ENCODE assay signal across 8 mouse cellular contexts in the genomic region with DNA sequence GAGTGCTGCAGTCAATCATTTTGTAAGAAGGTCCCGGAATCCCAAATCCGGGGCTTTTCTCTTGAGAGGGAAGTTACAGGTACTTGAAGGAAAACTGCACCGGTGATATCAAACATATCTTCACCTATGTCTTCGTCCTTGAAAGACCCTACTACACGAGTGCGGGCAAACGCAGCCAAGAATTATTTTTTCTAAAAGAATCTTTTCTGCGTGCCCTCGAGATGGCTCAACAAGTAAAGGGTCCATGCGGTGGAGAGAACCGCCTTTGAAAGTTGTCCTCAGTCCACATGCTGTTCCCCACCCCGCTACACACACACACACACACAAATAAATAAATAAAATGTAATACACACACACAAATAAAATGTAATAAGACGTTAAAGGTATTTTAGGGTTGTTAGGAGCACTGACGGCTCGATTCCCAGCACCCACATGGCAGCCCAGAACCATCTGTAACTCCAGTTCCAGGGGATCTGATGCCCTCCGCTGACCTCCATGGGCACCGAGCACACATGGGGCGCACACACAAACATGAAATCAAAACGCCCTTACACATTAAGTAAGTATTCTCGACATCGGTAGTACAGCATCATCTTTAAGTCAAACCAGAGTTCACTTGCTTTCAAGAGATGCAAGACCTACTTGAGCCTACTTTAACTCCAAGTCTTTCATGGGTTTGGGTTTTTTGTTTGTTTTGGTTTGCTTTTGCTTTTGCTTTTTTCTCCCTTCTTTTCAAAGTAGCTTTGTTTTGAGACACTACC. TPM values are rescaled to one million over a fixed set of nuclear protein-coding genes. Genes with fewer than 3 reads are reported as not detected.
DNase-seq lines count a peak whose midpoint lies in the region; ATAC-seq and TF ChIP-seq lines count a peak whose summit lies in the region.

No protein-coding gene starts in this region.

- no peaks in the 10 kb centered on the region for H3K9me3 ChIP-seq in heart, embryonic 11.5 days (replicated peaks; ENCODE audit: control insufficient read depth, low read length)
- no peaks in the 10 kb centered on the region for H3K9me3 ChIP-seq in forebrain, embryonic 14.5 days (replicated peaks; ENCODE audit: control insufficient read depth, low read length)
- no peaks in the 10 kb centered on the region for H3K9me3 ChIP-seq in liver, embryonic 12.5 days (replicated peaks)

- no peaks in the 10 kb centered on the region for H3K36me3 ChIP-seq in heart, embryonic 11.5 days (ENCODE audit: control insufficient read depth, insufficient read depth, low read length)
- H3K36me3 ChIP-seq in C2C12 (ENCODE audit: control insufficient read depth, insufficient read depth): no peaks in the 10 kb centered on the region
- no peaks in the 10 kb centered on the region for H3K36me3 ChIP-seq in forebrain, embryonic 14.5 days (ENCODE audit: control insufficient read depth, insufficient read depth, low read length)
- no peaks in the 10 kb centered on the region for H3K36me3 ChIP-seq in liver, embryonic 12.5 days

- peaks cover 10% of the 10 kb centered on the region for H3K4me1 ChIP-seq in heart, embryonic 11.5 days (ENCODE audit: control insufficient read depth, insufficient read depth, low read length)
- H3K4me1 ChIP-seq in forebrain, embryonic 14.5 days (ENCODE audit: control insufficient read depth, insufficient read depth, low read length): peaks cover 4% of the 10 kb centered on the region; the same call in 1 of the 2 replicates
- H3K4me1 ChIP-seq in liver, embryonic 12.5 days: peaks cover 33% of the 10 kb centered on the region

- no peak for DNase-seq in heart, postnatal 25 days (ENCODE audit: low spot score)
- DNase-seq in forebrain, embryonic 14.5 days (ENCODE audit: low spot score): no peak
- no peak for DNase-seq in cerebellum, adult 11-12 months
- DNase-seq in c-Kit-positive CD71-positive TER-119-positive erythroid progenitor cells, embryonic 14.5 days (ENCODE audit: low spot score): no peak
- no peak for DNase-seq in urinary bladder, adult 2 months (ENCODE audit: low spot score)

- no peak for ATAC-seq in heart, embryonic 11.5 days (replicated peaks; ENCODE audit: insufficient number of reproducible peaks, low FRiP score, low TSS enrichment)
- 0 out of 2 replicates have a peak, but pooled peaks have one; percentile 4 for ATAC-seq in forebrain, embryonic 14.5 days
- no peak for ATAC-seq in liver, embryonic 12.5 days

- peaks cover 38% of the 10 kb centered on the region for H3K79me2 ChIP-seq in C2C12 (ENCODE audit: control insufficient read depth, insufficient read depth)

- H3K9ac ChIP-seq in heart, embryonic 11.5 days (ENCODE audit: low read depth, low read length): peak overlapping the region; percentile 99
- H3K9ac ChIP-seq in forebrain, embryonic 14.5 days (ENCODE audit: low read length): peak overlapping the region; percentile 66
- peak overlapping the region; percentile 97 for H3K9ac ChIP-seq in liver, embryonic 12.5 days

- H3K27me3 ChIP-seq in heart, embryonic 11.5 days (ENCODE audit: control insufficient read depth, insufficient read depth, low read length): no peaks in the 10 kb centered on the region
- H3K27me3 ChIP-seq in C2C12 (ENCODE audit: control insufficient read depth, insufficient read depth, insufficient read length): no peaks in the 10 kb centered on the region
- H3K27me3 ChIP-seq in forebrain, embryonic 14.5 days (replicated peaks; ENCODE audit: control insufficient read depth, insufficient read depth, low read length): no peaks in the 10 kb centered on the region
- 0 out of 2 replicates have a peak, but pooled peaks cover 3% of the 10 kb centered on the region for H3K27me3 ChIP-seq in liver, embryonic 12.5 days (replicated peaks)

- H3K27ac ChIP-seq in heart, embryonic 11.5 days (ENCODE audit: low read depth, low read length): no peak overlapping the region; the same call in 1 of the 2 replicates
- H3K27ac ChIP-seq in forebrain, embryonic 14.5 days (ENCODE audit: low read depth, low read length): no peak overlapping the region
- H3K27ac ChIP-seq in liver, embryonic 12.5 days: peak overlapping the region; percentile 71

- peak overlapping the region; percentile 83 for H3ac ChIP-seq in C2C12 (ENCODE audit: control insufficient read depth, insufficient read length, low read depth)

- H3K79me3 ChIP-seq in C2C12 (ENCODE audit: low read depth): peaks cover 9% of the 10 kb centered on the region

- 39% methylated on average over 21 of the region's 21 CpGs for WGBS in heart, embryonic 11.5 days (ENCODE audit: insufficient replicate concordance)
- WGBS in forebrain, embryonic 14.5 days: 42% methylated on average over 21 of the region's 21 CpGs
- 35% methylated on average over 21 of the region's 21 CpGs for WGBS in liver, embryonic 12.5 days (ENCODE audit: insufficient replicate concordance)

- intact Hi-C loops in heart, postnatal 25 days (cut with DNase I): loop anchor here (5.0 to 10.0 kb wide), 2 partner anchors 129 to 368 kb away; partner anchors contain the start of gene Cdkn1b

- peak overlapping the region; percentile 82 for H3K4me3 ChIP-seq in heart, embryonic 11.5 days (ENCODE audit: low read depth, low read length)
- peak overlapping the region; percentile 86 for H3K4me3 ChIP-seq in C2C12 (ENCODE audit: insufficient read depth, poor library complexity, severe bottlenecking)
- H3K4me3 ChIP-seq in forebrain, embryonic 14.5 days (ENCODE audit: low read depth, low read length): peak overlapping the region; percentile 60
- peak overlapping the region; percentile 85 for H3K4me3 ChIP-seq in liver, embryonic 12.5 days

- TF ChIP-seq CTCF in C2C12 (IDR thresholded peaks at IDR 0.05; ENCODE audit: control insufficient read depth, insufficient read depth, insufficient read length): no peak

- H3K4me2 ChIP-seq in heart, embryonic 11.5 days: peak overlapping the region; percentile 76
- H3K4me2 ChIP-seq in forebrain, embryonic 14.5 days (ENCODE audit: low read length): peak overlapping the region; percentile 66
- H3K4me2 ChIP-seq in liver, embryonic 12.5 days: peak overlapping the region; percentile 91

TF ChIP-seq in C2C12, 6 proteins besides CTCF, POLR2A, EP300 and RAD21:
- TF ChIP-seq CEBPB (IDR thresholded peaks at IDR 0.05; ENCODE audit: low read depth) (no peak), USF1 (IDR thresholded peaks at IDR 0.05; ENCODE audit: low read depth) (no peak), MAX (IDR thresholded peaks at IDR 0.05) (no peak), MYOD1 (IDR thresholded peaks at IDR 0.05; ENCODE audit: control insufficient read depth, insufficient read length, low read depth) (no peak), FOSL1 (IDR thresholded peaks at IDR 0.05; ENCODE audit: insufficient read depth, low read length, poor library complexity, severe bottlenecking) (no peak), MYOG (IDR thresholded peaks at IDR 0.05; ENCODE audit: control insufficient read depth, extremely low read depth, insufficient read length) (no peak)

RNA-seq across cellular contexts. Expression of gene Dusp16, which starts 0.8 kb away (rescaled TPM):
- 19.7 and 20.6 TPM in 2 replicates for polyA plus RNA-seq in heart, embryonic 11.5 days (2014; fragmentation: Nextera tagmentation; extraction: Ambion mirVana)
- 10 to 100 TPM; 22.8 TPM for total RNA-seq in heart, postnatal 25 days (2021)
- 3.3 TPM for polyA plus RNA-seq in C2C12 (2012; fragmentation: generic; extraction: Trizol)
- polyA plus RNA-seq in forebrain, embryonic 14.5 days (2014; fragmentation: Nextera tagmentation; extraction: Ambion mirVana): 9.3 and 9.4 TPM in 2 replicates
- polyA plus RNA-seq in liver, embryonic 12.5 days (2016; fragmentation: Nextera tagmentation; extraction: Ambion mirVana): 6.6 and 6.7 TPM in 2 replicates
- 29.4 and 34.6 TPM in 2 replicates for polyA plus RNA-seq in urinary bladder, adult 2 months (2012; rRNA removed)

RNA-seq across cellular contexts. Expression of gene Crebl2, which starts 36.7 kb away (rescaled TPM):
- 1.3 and 1.5 TPM in 2 replicates for polyA plus RNA-seq in heart, embryonic 11.5 days (2014; fragmentation: Nextera tagmentation; extraction: Ambion mirVana)
- 10 to 100 TPM; 11.5 to 12.1 TPM for total RNA-seq in heart, postnatal 25 days (2021)
- 0.74 TPM for polyA plus RNA-seq in C2C12 (2012; fragmentation: generic; extraction: Trizol)
- polyA plus RNA-seq in forebrain, embryonic 14.5 days (2014; fragmentation: Nextera tagmentation; extraction: Ambion mirVana): 1.8 and 2.9 TPM in 2 replicates
- 1.2 and 1.8 TPM in 2 replicates for polyA plus RNA-seq in liver, embryonic 12.5 days (2016; fragmentation: Nextera tagmentation; extraction: Ambion mirVana)
- 35.3 and 37.5 TPM in 2 replicates for polyA plus RNA-seq in urinary bladder, adult 2 months (2012; rRNA removed)
